Mouse (Mus musculus) layer of hippocampus, adult 18-20 months (tissue): Measurements from ENCODE around the gene Ndufs7. TPM values are rescaled to one million over a fixed set of nuclear protein-coding genes. Genes with fewer than 3 reads are reported as not detected.
"Not testable (repeated sequence)": the region's sequence is repeated elsewhere in the genome, so short reads cannot be mapped to it uniquely, and the experiment has no call there.

Experiments
- DNase-seq, 2 experiments: peaks; one replicate each; pipeline ENCODE4 v3.0.0; 2022; ENCODE audit warnings: low spot score in 2 of 2
- total RNA-seq, 2 experiments: library from RNA; stranded (reverse); gene quantifications; 2 replicates each; pipeline ENCODE4 v1.2.3; 2021

Ndufs7 gene
- total RNA-seq, 2 experiments from 2014 or later, result 218 to 228 TPM

DNA sequence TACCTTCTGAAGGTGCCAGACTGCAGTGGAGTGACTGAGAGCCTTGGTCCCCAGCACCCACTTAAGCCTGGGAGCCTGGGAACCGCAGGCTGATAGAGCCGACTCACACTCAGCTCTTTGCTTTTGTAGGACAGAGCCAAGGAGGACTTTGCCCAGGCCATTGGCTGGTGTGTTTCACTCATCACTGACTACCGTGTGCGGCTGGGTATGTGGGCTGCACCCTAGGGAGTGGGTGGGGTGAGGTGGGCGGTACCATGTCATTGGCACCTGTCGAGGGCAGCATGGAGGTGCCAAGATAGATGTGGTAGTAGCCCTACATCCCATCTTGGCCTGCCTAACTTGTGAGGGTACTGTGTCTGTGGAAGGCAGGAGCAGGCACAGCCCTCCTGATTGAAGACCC is 9.1 kb upstream of the Ndufs7 start:
- DNase-seq, result no peak

- no peak for DNase-seq
Observed at GRCm38 (mm10) chr10:80242088-80242487, 6.8 kb upstream of the Ndufs7 start.

DNA sequence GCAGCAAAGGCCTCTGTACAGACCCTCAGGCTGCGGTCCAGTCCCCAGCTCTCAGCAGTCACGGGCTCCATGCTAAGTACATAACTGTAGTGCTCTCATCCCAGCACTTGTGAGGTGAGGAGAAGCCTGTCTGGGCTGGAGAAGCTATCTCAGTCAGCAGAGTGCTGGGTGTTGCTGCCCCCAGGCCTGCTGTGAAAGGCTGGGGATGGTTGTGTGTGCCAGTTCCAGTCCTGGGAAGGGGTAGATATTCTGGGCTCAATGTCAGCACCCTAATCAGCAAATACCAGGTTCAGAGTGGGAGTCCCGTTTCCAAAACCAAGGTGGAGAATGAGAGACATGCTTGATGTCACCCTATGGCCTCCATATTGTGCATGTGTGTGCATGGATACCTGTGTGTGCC is 6.3 kb upstream of the Ndufs7 start:
- DNase-seq, result no peak

- peak in 1 of 2 experiments; percentile 48 for DNase-seq
Observed at GRCm38 (mm10) chr10:80244791-80245399, 4.0 kb upstream of the Ndufs7 start.

GRCm38 (mm10) chr10:80245600-80245999 is 3.3 kb upstream of the Ndufs7 start:
- peak; percentile 71 to 88 for DNase-seq

GRCm38 (mm10) chr10:80247849-80248248 is 1.1 kb upstream of the Ndufs7 start:
- peak in 1 of 2 experiments; percentile 45 for DNase-seq

DNA sequence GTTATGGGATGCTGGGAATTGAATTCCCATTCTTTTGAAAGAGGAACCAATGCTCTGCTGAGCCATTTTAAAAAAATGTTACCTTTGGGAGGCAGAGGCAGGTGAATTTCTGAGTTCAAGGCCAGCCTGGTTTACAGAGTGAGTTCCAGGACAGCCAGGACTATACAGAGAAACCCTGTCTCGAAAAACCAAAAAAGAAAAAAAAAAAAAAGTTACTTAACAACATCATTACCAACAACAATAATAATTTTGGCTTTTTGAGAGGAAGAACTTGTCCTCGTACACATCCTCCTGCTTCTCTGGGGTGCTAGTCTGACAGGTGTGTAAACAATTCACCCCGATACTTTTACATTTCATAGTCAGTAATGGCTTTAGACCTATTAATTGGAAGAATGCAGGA is 484 bp upstream of the Ndufs7 start:
- DNase-seq, result not testable (repeated sequence)

DNA sequence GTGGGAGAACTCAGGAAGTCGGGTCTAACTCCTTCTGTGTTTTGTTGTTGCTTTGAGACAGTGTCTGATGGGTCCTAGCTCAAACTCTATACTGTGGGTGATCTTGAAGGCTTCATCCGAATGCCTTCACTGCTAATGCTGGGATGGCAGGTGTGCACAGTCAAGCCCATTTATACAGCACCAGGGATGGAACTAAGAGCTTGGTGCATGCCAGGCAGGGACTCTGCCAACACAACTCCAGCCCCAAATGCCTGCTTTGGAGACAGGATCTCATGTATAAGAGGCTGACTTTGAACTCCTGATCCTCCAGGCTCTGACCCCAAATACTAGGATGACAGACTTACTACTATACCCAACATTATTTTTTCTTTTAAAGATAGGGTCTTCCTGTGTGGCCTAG is 1.1 kb downstream of the Ndufs7 start:
- DNase-seq, result no peak

DNA sequence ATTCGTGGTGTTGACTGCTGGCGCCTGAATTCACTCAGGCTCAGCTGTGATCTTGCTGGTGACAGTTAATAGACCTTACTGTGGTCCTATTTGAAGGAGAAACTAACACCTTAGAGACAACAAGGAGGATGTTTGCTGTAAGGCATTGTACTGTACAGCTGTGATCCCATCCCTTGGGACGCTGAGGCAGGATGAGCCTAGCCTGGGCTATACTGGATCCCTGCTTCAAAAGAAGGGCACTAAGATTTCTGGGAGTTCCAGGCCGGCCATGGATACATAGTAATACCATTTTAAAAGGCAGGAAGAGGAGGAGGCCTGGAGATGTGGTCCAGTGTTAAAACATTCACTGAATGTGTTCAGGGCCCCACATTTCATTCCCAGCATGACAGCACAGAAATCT is 1.7 kb downstream of the Ndufs7 start:
- DNase-seq, result no peak

DNA sequence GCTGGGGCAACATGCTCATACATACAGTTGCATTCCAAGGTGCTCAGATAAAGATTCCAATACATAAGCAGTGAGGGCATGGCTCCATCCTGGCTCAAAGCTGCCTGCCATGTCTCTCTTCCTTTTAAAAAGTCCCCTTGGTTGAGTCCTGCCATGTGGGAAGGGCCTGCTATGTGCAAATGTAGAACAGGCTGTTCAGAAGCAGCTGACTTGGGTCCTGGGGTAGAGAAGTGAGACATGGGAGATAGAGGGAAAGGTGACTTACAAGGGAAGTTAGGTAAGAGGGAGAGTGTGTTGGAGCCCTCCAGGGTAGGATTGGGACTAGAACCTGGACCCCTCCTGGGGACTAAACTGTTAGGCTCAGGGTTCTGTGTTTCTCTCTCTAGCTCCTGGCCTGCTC is 3.1 kb downstream of the Ndufs7 start:
- DNase-seq, result no peak

- no peak for DNase-seq
Observed at GRCm38 (mm10) chr10:80252493-80253274, 3.8 kb downstream of the Ndufs7 start.

- no peak for DNase-seq
Observed at GRCm38 (mm10) chr10:80253551-80253950, 4.6 kb downstream of the Ndufs7 start.

DNA sequence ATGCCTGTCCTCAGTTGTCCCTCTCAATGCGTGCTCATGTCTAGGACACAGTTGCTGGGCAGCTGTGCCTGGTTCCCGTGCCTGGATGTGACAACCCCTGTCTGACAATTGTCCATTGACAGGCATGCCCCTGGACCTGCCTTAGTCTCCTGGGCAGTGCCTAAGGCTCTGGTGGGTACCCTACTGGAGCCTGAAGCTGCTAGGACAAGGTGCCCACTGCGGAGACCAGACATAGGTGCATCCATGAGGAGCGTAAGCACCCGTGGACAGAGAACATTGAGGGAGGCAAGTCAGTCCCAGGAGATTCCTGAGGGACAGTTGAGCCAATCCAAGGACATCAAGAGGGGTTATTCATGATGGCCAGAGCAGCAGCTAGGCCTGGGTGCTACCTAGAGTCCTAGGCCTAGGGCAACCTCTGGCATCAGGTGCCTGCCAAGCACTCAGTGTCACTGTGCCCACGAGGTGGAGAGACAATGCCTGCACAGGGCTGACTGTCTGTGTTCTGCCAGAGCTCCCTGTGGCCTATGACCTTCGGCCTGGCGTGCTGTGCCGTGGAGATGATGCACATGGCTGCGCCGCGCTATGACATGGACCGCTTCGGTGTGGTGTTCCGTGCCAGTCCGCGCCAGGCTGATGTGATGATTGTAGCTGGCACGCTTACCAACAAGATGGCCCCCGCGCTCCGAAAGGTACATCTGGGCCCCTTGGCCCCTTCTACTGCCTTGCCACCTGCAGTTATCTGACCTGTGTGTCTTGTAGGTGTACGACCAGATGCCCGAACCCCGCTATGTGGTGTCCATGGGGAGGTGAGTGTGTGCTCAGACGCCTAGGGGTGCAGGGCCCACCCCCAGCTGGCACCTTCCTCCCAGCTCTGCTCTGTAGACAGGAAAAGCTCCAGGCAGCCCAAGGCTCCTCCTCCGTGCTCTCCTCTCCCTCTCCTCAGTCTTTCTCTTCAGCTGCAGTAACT is 5.7 kb downstream of the Ndufs7 start:
- no peak for DNase-seq

GRCm38 (mm10) chr10:80255881-80256535 is 7.1 kb downstream of the Ndufs7 start:
- DNase-seq, result no peak

- DNase-seq, result no peak
Observed at GRCm38 (mm10) chr10:80257936-80258335, 9.0 kb downstream of the Ndufs7 start.

DNA sequence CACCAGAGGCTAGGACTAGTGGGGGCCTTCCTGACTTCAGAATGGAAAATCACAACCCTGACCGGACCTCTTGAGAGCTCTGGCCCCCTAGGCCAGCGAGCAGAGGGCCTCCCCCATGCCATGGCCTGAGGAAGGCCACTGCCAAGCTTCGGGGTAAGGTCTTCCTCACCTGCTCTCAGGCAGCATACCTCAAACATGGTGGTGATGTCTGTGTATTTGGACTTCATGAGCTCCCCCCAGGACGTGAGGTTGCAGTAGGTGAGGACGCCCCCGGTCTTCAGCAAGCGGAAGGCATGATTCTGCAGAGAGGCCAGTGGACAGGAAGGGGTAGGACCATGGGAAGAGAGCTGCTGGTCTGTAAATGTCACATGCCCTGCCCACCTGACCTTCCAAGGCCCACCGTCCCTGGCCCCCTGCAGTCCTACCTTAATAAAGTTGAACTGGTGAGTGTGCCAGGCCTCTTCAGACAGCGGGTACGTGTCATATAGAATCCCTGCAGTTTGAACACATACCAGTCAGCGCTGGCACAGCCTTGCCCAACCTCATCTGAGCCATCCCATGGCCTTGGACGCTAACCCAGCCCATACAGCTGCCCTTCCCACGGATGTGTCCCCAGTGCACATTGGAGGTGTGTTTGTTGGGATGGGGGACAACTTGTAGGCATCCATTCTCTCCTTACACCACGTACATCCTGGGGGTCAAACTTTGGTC is 10.0 kb downstream of the Ndufs7 start:
- DNase-seq, result no peak

DNA sequence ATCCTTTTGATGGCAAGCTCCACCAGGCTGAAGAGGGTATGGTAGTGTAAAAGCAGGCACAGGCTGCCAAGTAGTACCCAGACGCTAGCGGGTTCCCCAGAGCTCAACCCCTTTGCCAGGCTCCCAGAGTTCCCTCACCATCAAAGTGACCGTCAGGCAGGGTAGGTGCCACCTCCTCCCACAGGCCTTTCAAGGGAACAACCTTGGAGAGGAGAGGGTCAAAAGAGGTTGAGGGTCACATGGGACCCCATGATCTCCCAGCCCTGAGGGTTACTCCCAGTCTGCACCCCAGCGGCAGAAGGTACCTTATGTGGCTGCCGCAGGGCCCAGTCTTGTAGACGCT is 10.5 kb downstream of the Ndufs7 start:
- DNase-seq, result no peak

DNA sequence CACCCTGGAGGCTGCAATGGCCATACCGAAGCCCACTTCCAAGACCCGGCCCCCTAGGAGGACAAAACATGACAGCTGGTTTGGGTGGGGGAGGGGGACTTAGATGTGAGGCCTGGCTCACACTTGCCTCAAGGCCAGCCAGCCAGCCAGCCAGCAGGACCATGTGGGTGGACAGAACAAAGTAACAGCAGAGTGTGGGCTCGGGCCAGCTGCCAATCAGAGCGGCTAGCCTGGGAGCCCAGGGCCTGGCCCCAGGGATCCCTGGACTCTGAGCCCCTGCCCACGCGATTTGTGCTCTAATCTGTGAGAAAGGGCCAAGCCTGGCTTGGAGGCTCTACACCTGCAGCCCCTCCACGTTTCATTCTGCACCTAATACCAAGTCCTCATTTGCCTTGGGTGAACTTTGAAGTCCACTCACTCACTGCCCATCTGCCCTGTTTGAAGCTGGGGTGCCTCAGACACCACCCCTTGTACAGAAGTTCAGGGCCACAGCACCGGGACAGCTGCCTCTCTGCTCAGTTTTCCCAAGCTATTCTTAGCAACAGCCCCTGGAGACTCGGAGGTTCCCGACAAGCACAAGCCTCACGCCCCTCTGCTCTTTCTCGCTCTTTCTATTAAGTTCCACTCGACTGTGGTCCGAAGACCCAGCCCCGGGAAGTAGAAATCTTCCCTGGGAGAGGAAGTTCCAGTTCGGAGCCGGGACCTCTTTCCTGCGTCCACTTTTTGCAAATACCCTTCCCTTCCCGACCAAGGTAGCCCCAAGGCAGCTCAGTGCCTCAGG is 11.1 kb downstream of the Ndufs7 start:
- DNase-seq, result peak; percentile 50 to 73

DNA sequence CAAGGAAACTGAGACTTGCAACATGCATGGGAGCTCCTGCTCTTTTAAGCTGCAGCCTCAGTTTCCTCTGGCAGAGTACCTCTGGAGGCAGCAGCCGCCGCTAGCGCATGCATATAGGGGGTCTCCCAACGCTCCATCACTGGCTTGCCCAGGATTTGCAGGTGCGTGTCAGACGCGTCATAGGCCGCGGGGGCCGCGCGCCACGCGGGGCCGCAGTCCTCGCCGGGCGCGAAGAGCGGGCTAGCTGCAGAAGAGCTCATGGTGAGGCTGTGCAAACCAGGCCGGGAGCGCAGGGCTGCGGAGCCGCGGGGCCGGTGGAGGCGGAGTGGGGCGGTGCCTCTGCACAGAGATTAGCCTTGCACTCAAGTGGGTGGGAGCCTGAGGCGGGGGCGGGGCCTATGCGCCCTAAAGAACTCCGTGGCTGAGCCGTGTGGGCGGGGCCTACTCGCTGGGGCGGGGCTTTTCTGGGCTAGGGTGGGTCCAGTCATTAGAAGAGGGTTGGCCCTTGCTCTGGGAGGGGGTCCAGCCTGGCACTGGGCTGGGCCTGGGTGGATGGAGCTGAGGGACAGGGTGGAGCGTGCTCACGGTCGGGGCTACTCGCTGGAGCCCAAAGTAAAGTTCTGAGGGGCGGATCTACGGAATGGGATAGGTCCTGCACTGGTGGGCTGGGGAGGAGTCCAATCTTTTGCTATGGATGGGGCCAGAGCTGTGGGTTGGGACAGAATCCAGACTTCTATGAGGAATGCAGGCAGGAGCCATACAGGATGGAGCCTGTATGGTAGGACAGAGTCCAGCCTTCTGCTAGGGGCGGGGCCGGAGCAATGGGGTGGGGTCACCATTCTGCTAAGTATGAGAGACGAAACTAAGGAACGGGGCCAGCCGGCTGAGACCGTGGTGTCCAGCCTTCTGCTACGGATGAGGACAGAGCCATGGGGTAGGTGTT is 12.0 kb downstream of the Ndufs7 start, which contains the start of the genes Gamt and Dazap1:
Gene Gamt (minus strand): TSS at position 371 of the 943 bp plus-strand sequence.
Gene Dazap1 (plus strand): TSS at position 845 of the 943 bp plus-strand sequence.
- DNase-seq, result peak; percentile 89 to 94
